Mouse (Mus musculus) kidney, adult 2 months (tissue): Measurements from ENCODE around the gene Prune1. TPM values are rescaled to one million over a fixed set of nuclear protein-coding genes. Genes with fewer than 3 reads are reported as not detected.

Experiments used
- DNase-seq: peaks from one replicate; pipeline ENCODE4 v3.0.0; 2021
- H3K27ac ChIP-seq: fragments of 200-500 bp; 2 replicates; pipeline ENCODE4 v1.5.1; 2012; ENCODE audit warnings: low read depth, low read length, control low read depth, inconsistent platforms; ENCODE audit not compliant: insufficient read depth
- H3K27me3 ChIP-seq: fragments of 200-500 bp; replicated peaks from 2 replicates; pipeline ENCODE4 v1.6.1; 2012; ENCODE audit warnings: mild to moderate bottlenecking, moderate library complexity, low read length, inconsistent platforms; ENCODE audit not compliant: control insufficient read depth, insufficient read depth
- H3K36me3 ChIP-seq: fragments of 200-500 bp; 2 replicates; pipeline ENCODE4 v1.6.1; 2012; ENCODE audit warnings: mild to moderate bottlenecking, moderate library complexity, low read length, inconsistent platforms; ENCODE audit not compliant: control insufficient read depth, insufficient read depth
- H3K4me1 ChIP-seq: fragments of 200-500 bp; 2 replicates; pipeline ENCODE4 v1.6.1; 2011; ENCODE audit warnings: low read length; ENCODE audit not compliant: control insufficient read depth, insufficient read depth
- H3K4me3 ChIP-seq: fragments of 200-500 bp; 2 replicates; pipeline ENCODE4 v1.5.1; 2011; ENCODE audit warnings: mild to moderate bottlenecking, low read depth, low read length, control low read depth; ENCODE audit not compliant: insufficient read depth
- CTCF ChIP-seq: fragments of 200-500 bp; conservative IDR thresholded peaks from 2 replicates; pipeline ENCODE4 v1.5.1; 2011; ENCODE audit warnings: low read depth, mild to moderate bottlenecking, control low read depth, low read length, moderate library complexity, mixed read lengths; ENCODE audit not compliant: insufficient read depth, insufficient read length
- POLR2A ChIP-seq: fragments of 200-500 bp; IDR thresholded peaks from one replicate; pipeline ENCODE4 v1.6.1; 2011; ENCODE audit warnings: low read depth, low read length, control low read depth
- WGBS: fragments of 180-500 bp; shearing (Covaris S2); methylation state at CpG from one replicate; pipeline ENCODE4 v1.1.7; 2018; 5-methylcytosine and 5-hydroxymethylcytosine counted together
- polyA plus RNA-seq: library from polyadenylated mRNA; depleted of rRNA; stranded (reverse); fragments of >200 nt; gene quantifications from 2 replicates; pipeline ENCODE4 v1.2.3, GENCODE M21; 2012

Prune1 gene
- polyA plus RNA-seq, 1 experiment, result 27.0 TPM

- H3K27ac ChIP-seq, result peak overlapping the region; percentile 87
- H3K27me3 ChIP-seq, result no peaks in the 10 kb centered on the region
- peak overlapping the region; percentile 74 for H3K4me3 ChIP-seq
- peaks cover 40% of the 10 kb centered on the region for H3K4me1 ChIP-seq
- TF ChIP-seq POLR2A (no peak), CTCF (no peak)
- H3K36me3 ChIP-seq, result peaks cover 6% of the 10 kb centered on the region; the same call in 1 of the 2 replicates
- 7% methylated on average over 1 of the region's 1 CpGs for WGBS
- DNase-seq, result no peak
Observed at GRCm38 (mm10) chr3:95284062-95284461, 2.2 kb upstream of the Prune1 start.

- H3K27me3 ChIP-seq, result no peaks in the 10 kb centered on the region
- no peak for DNase-seq
- H3K4me3 ChIP-seq, result peak overlapping the region; percentile 74
- under 1% methylated on average over 7 of the region's 7 CpGs for WGBS
- H3K4me1 ChIP-seq, result peaks cover 40% of the 10 kb centered on the region
- H3K36me3 ChIP-seq, result peaks cover 4% of the 10 kb centered on the region; the same call in 1 of the 2 replicates
- H3K27ac ChIP-seq, result peak overlapping the region; percentile 87
- no peak for TF ChIP-seq CTCF
- TF ChIP-seq POLR2A, result no peak
Observed at GRCm38 (mm10) chr3:95283589-95283941, 1.7 kb upstream of the Prune1 start.

- H3K36me3 ChIP-seq, result no peaks in the 10 kb centered on the region
- peak overlapping the region; percentile 87 for H3K27ac ChIP-seq
- peak overlapping the region; percentile 74 for H3K4me3 ChIP-seq
- H3K27me3 ChIP-seq, result no peaks in the 10 kb centered on the region
- peak; percentile 91 for DNase-seq
- peaks cover 37% of the 10 kb centered on the region for H3K4me1 ChIP-seq
- under 1% methylated on average over 51 of the region's 51 CpGs for WGBS
- TF ChIP-seq POLR2A (peak; percentile 66), CTCF (peak; percentile 36)
Observed at GRCm38 (mm10) chr3:95282865-95283588, 1.2 kb upstream of the Prune1 start.

GRCm38 (mm10) chr3:95282381-95282864 lies 547 bp upstream of the Prune1 start:
- H3K27me3 ChIP-seq, result no peaks in the 10 kb centered on the region
- peak overlapping the region; percentile 87 for H3K27ac ChIP-seq
- under 1% methylated on average over 11 of the region's 11 CpGs for WGBS
- peaks cover 34% of the 10 kb centered on the region for H3K4me1 ChIP-seq
- H3K36me3 ChIP-seq, result no peaks in the 10 kb centered on the region
- no peak for TF ChIP-seq POLR2A
- no peak for TF ChIP-seq CTCF
- H3K4me3 ChIP-seq, result peak overlapping the region; percentile 74
- peak; percentile 60 for DNase-seq

GRCm38 (mm10) chr3:95280747-95281146 lies 1.1 kb downstream of the Prune1 start:
- no peak for TF ChIP-seq POLR2A
- no peak for TF ChIP-seq CTCF
- Histone ChIP-seq H3K36me3 (no peaks in the 10 kb centered on the region), H3K4me1 (peaks cover 26% of the 10 kb centered on the region), H3K27ac (peak overlapping the region; percentile 93), H3K4me3 (peak overlapping the region; percentile 67), H3K27me3 (no peaks in the 10 kb centered on the region)
- WGBS, result 12% methylated on average over 8 of the region's 8 CpGs
- DNase-seq, result peak; percentile 64

- no peaks in the 10 kb centered on the region for H3K27me3 ChIP-seq
- peak; percentile 36 for DNase-seq
- peaks cover 13% of the 10 kb centered on the region for H3K4me1 ChIP-seq
- H3K27ac ChIP-seq, result no peak overlapping the region
- WGBS, result 41% methylated on average over 1 of the region's 1 CpGs
- no peaks in the 10 kb centered on the region for H3K36me3 ChIP-seq
- TF ChIP-seq POLR2A (no peak), CTCF (no peak; the same call in 1 of the 2 replicates)
- no peak overlapping the region for H3K4me3 ChIP-seq
Observed at GRCm38 (mm10) chr3:95277149-95277551, 4.7 kb downstream of the Prune1 start.

GRCm38 (mm10) chr3:95276428-95276934 lies 5.4 kb downstream of the Prune1 start:
- DNase-seq, result no peak
- Histone ChIP-seq H3K4me3 (no peak overlapping the region), H3K4me1 (peaks cover 13% of the 10 kb centered on the region), H3K27me3 (no peaks in the 10 kb centered on the region), H3K27ac (no peak overlapping the region; the same call in 1 of the 2 replicates), H3K36me3 (no peaks in the 10 kb centered on the region)
- TF ChIP-seq CTCF (no peak), POLR2A (no peak)
- WGBS, result 64% methylated on average over 5 of the region's 5 CpGs
